Mouse (Mus musculus) liver, postnatal 0 days (tissue): Measurements from ENCODE around the gene Cbln3. TPM values are rescaled to one million over a fixed set of nuclear protein-coding genes. Genes with fewer than 3 reads are reported as not detected.

ENCODE experiments used
- ATAC-seq: fragments of 200-750 bp; cut with Nextera tagmentation; 2 replicates; pipeline ENCODE4 v1.8.0; 2017; ENCODE audit warnings: mild to moderate bottlenecking, moderate library complexity
- DNase-seq: peaks from one replicate; pipeline ENCODE4 v3.0.0-alpha.2; 2016
- H3K27ac ChIP-seq: fragments of 300-500 bp; sonication (generic); 2 replicates; pipeline ENCODE4 v1.5.1; 2014; ENCODE audit warnings: antibody characterized with exemption, moderate library complexity, mild to moderate bottlenecking, low read depth
- H3K27me3 ChIP-seq: fragments of 300-500 bp; sonication (generic); 2 replicates; pipeline ENCODE4 v1.6.1; 2014; ENCODE audit warnings: low read length, control low read depth, mixed read lengths; ENCODE audit not compliant: insufficient read depth
- H3K36me3 ChIP-seq: fragments of 300-500 bp; sonication (generic); replicated peaks from 2 replicates; pipeline ENCODE4 v1.6.1; 2014; ENCODE audit warnings: mild to moderate bottlenecking, control low read depth, low read length, moderate library complexity, mixed read lengths; ENCODE audit not compliant: insufficient read depth
- H3K4me1 ChIP-seq: fragments of 300-500 bp; sonication (generic); 2 replicates; pipeline ENCODE4 v1.6.1; 2014; ENCODE audit warnings: antibody characterized with exemption, mild to moderate bottlenecking, control low read depth; ENCODE audit not compliant: insufficient read depth
- H3K4me2 ChIP-seq: fragments of 300-500 bp; sonication (generic); 2 replicates; pipeline ENCODE4 v1.6.1; 2014; ENCODE audit warnings: low read depth, mild to moderate bottlenecking, low read length, moderate library complexity, mixed read lengths
- H3K4me3 ChIP-seq: fragments of 300-500 bp; sonication (generic); 2 replicates; pipeline ENCODE4 v1.5.1; 2014; ENCODE audit warnings: low read depth, low read length
- H3K9ac ChIP-seq: fragments of 300-500 bp; sonication (generic); replicated peaks from 2 replicates; pipeline ENCODE4 v1.6.1; 2014; ENCODE audit warnings: mild to moderate bottlenecking, moderate library complexity
- H3K9me3 ChIP-seq: fragments of 300-500 bp; sonication (generic); 2 replicates; pipeline ENCODE4 v1.6.1; 2016; ENCODE audit warnings: mild to moderate bottlenecking, control low read depth, low read length, mixed read lengths
- CTCF ChIP-seq: sonication (generic); IDR thresholded peaks from 2 replicates; pipeline ENCODE4 v1.5.1; 2016; ENCODE audit warnings: antibody characterized with exemption, low read depth
- EP300 ChIP-seq: IDR thresholded peaks from 2 replicates; pipeline ENCODE4 v1.6.1; 2016; ENCODE audit warnings: antibody characterized with exemption, low read depth, mild to moderate bottlenecking
- WGBS: fragments of 180-500 bp; shearing (Covaris S2); extraction: QIAGEN DNeasy Blood & Tissue Kit; methylation state at CpG from one replicate; pipeline ENCODE4 v1.1.7; 2014; ENCODE audit not compliant: insufficient replicate concordance; 5-methylcytosine and 5-hydroxymethylcytosine counted together
- polyA plus RNA-seq: library from polyadenylated mRNA; unstranded; fragments of >200 nt; fragmentation: Nextera tagmentation; extraction: Ambion mirVana; gene quantifications from 2 replicates; pipeline ENCODE4 v1.2.1, GENCODE M21; 2015

Cbln3 gene
- polyA plus RNA-seq, 1 experiment from 2014 or later = 0.29 TPM

DNA sequence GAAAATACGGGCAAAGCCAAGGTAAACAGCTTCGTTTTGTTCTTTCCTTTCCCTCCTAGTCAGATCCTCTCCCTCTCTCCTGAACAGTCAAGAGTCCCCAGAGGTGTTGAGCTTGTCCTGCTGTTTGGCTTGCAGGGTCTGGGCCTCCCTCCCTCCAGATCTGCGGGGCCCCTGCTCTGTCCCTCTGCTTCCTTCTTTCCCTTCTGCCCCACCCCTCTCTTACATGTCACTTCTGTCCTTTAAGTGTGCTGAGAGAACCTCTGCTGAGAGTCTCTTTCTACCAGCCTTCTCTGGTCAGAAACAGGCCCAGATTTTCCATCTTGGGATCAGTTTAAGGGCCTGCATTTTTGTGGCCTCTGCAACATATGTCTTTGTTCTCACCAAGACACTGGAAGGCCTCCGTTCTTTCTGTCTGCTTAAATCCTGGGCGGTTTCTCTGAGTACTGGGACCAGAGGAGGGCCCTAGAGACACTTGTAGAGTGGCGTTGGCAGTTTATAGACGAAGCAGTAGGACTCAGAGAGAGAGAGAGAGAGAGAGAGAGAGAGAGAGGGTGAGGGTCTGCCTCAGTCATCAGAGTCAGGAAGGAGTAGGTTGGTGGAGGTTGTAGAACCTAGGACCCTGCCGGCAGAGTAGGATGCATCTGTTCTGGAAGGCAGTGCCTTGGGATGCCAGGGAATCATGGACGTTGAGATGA, 29.6 kb downstream of the Cbln3 start:
- Histone ChIP-seq H3K27me3 (no peaks in the 10 kb centered on the region), H3K36me3 (no peaks in the 10 kb centered on the region), H3K9me3 (no peaks in the 10 kb centered on the region), H3K4me3 (peak overlapping the region; percentile 51), H3K4me1 (peaks cover 30% of the 10 kb centered on the region), H3K27ac (peak overlapping the region; percentile 53), H3K4me2 (peak overlapping the region; percentile 87), H3K9ac (peak overlapping the region; percentile 66)
- ATAC-seq (no peak), DNase-seq (no peak)
- TF ChIP-seq CTCF (no peak), EP300 (no peak)
- 4% methylated on average over 9 of the region's 9 CpGs for WGBS

DNA sequence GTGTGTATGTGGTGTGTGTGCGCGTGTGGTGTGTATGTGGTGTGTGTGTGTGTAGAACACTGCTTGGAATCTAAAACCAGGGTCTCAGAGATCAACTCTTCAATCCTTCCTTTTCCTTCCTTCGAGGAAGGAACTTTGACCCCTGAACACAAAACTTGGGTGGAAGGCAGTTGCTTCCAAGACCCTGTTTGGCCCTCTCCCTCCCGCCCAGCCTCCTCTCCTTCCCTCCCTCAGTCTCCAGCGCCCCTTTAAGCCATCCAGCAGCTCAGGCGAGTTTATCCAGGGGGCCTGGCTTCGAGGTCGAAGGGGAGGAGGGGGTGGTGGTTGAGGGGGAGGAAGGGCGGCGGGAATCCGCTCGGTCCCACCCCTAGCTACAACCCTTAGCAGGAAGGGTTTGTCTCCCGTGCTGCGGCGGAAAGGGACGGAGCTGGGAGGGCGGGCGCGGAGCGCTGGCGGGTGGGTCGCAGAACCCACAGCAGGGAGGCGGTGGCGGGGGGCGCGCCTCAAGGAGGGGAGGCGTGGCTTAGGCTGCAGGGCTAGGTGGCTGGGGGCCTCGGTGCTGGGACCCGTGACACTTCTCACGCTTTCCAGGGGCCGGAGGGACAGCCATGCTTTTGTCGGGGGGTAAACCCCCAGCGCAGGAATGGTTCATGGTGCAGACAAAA, 30.4 kb downstream of the Cbln3 start, which contains the start of gene Nynrin:
TSS of gene Nynrin (plus strand) at position 390 of the 665 bp plus-strand sequence.
- 3% methylated on average over 31 of the region's 33 CpGs for WGBS
- no peaks in the 10 kb centered on the region for H3K27me3 ChIP-seq
- H3K9me3 ChIP-seq = no peaks in the 10 kb centered on the region
- H3K36me3 ChIP-seq = no peaks in the 10 kb centered on the region
- H3K4me2 ChIP-seq = peak within 1 kb of the TSS; percentile 87
- peak; percentile 62 for ATAC-seq
- peaks cover 30% of the 10 kb centered on the region for H3K4me1 ChIP-seq
- H3K9ac ChIP-seq = peak within 1 kb of the TSS; percentile 66
- DNase-seq = peak; percentile 53
- TF ChIP-seq EP300 = no peak
- TF ChIP-seq CTCF = no peak
- H3K4me3 ChIP-seq = peak within 1 kb of the TSS; percentile 51
- H3K27ac ChIP-seq = peak within 1 kb of the TSS; percentile 53

DNA sequence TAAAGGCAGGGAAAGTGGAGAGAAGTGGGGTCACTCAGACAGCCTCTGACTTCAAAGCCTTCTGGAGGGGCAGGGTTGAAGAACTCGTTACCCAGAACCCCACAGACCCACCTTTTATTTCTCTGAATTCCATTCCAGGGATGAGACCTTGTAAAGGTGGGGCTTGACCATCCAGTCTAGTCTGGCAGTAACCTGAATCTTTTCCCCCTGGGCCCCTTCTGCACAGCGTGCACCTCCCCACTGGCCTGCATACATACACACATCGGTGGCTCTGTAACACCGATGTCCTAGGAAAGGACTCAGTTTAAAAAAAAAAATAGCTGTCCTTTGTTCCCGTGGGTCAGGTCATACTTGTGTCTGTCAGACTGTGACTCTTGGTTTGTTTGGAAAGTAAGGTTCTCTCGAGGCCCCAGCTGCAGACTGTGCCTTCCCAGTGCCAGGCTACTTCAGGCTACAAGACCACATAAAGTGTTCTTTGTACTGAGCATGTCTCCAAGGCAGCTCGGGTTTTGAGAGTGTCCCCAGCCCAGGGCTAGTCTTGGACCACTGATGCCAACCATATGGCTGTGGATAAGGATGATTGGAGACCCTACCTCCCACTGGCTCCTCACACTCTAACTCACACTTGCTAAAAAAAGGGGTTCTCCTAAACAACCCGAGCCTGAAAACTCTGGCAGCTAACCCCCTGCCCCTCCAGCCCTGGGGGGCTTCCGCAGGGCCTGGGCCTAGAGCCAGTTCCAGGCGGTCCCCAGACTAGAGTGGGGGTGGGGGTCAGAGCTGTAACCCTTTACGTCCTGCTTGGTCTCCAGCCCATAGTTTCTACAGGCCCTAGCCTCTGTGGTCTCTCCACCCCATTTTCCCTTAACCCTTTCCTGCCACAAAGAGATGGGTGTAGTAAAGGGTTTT, 31.3 kb downstream of the Cbln3 start:
- Histone ChIP-seq H3K4me2 (no peak overlapping the region), H3K27me3 (no peaks in the 10 kb centered on the region), H3K4me3 (no peak overlapping the region), H3K27ac (peak overlapping the region; percentile 6; the same call in 1 of the 2 replicates), H3K36me3 (no peaks in the 10 kb centered on the region), H3K9ac (no peak overlapping the region), H3K4me1 (peaks cover 30% of the 10 kb centered on the region), H3K9me3 (no peaks in the 10 kb centered on the region)
- 22% methylated on average over 11 of the region's 11 CpGs for WGBS
- ATAC-seq = 0 out of 2 replicates have a peak, but pooled peaks have one; percentile 17
- DNase-seq = no peak
- TF ChIP-seq EP300 (no peak), CTCF (no peak)

DNA sequence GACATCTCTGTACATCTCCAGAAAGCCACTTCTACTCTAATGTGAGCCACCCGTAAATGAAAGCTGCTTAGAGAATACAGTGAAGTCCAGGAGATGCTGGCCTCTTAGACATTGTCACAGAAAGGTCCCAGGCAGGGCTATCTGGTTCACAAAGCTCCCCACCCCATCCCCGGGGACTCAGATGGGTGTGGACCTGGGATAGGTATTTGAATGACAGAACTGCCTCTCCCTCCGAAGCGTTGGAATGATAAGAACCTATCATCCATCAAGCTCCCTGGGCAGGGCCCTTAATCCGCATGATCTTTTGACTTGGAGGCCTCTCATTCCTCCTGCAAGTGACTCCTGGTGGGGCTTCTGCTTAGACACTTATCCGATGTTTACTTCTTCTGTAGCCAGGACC, 33.3 kb downstream of the Cbln3 start:
- Histone ChIP-seq H3K4me2 (no peak overlapping the region), H3K27ac (no peak overlapping the region), H3K4me1 (peaks cover 28% of the 10 kb centered on the region), H3K36me3 (no peaks in the 10 kb centered on the region), H3K4me3 (no peak overlapping the region), H3K9ac (no peak overlapping the region), H3K27me3 (no peaks in the 10 kb centered on the region), H3K9me3 (no peaks in the 10 kb centered on the region)
- ATAC-seq (no peak), DNase-seq (no peak)
- WGBS = 62% methylated on average over 6 of the region's 6 CpGs
- TF ChIP-seq CTCF = no peak
- TF ChIP-seq EP300 = no peak

DNA sequence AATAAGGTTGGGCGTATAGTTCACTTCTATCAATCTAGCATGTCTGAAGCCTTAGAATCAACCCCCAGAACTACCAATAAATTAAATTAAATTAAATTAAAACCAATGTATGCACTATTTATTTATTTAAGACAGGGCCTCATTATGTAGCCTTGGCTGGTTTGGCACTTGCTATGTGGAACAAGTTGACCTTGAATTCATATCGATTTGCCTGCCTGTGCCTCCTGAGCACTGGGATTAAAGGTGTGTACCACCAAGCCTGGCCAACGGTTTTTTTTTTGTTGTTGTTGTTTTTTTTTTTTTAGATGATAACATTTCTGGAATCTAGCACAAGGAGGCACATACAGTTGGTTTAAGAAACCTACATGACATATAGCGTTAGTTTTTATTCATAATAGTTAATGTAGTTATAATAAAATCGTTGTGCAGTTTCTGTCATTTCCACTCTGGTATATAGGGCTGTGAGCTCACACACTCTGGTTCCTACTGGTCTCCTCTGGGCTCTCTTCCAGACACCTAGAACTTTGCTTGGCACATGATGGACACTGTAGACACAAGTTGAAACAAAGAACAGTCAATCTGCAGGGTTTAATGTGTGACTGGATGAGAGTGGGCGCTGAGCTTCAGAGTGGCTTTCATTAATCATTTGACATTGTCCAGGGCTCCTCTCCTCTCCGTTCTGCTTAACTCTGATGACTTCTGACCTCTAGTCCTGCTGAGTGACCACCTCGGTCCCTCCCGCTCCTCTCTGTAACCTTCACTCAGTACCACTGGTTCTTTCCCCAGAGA, 38.5 kb downstream of the Cbln3 start:
- Histone ChIP-seq H3K4me2 (no peak overlapping the region), H3K4me3 (no peak overlapping the region), H3K9me3 (no peaks in the 10 kb centered on the region), H3K4me1 (0 out of 2 replicates have a peak, but pooled peaks cover 2% of the 10 kb centered on the region), H3K9ac (no peak overlapping the region), H3K27me3 (no peaks in the 10 kb centered on the region), H3K27ac (peak overlapping the region; percentile 44), H3K36me3 (no peaks in the 10 kb centered on the region)
- WGBS = 59% methylated on average over 9 of the region's 9 CpGs
- DNase-seq (no peak), ATAC-seq (peak; percentile 81)
- no peak for TF ChIP-seq EP300
- TF ChIP-seq CTCF = no peak
